Mouse (Mus musculus) testis, adult 2 months (tissue): Measurements from ENCODE around the gene Phactr2. TPM values are rescaled to one million over a fixed set of nuclear protein-coding genes. Genes with fewer than 3 reads are reported as not detected.

Source experiments
- H3K27ac ChIP-seq: fragments of 200-500 bp; 2 replicates; pipeline ENCODE4 v1.5.1; 2012; ENCODE audit warnings: low read depth, low read length; ENCODE audit not compliant: control insufficient read depth, insufficient read depth
- H3K27me3 ChIP-seq: fragments of 200-500 bp; 2 replicates; pipeline ENCODE4 v1.6.1; 2012; ENCODE audit warnings: mild to moderate bottlenecking, low read length, moderate library complexity; ENCODE audit not compliant: control insufficient read depth, insufficient read depth
- H3K36me3 ChIP-seq: fragments of 200-500 bp; 2 replicates; pipeline ENCODE4 v1.6.1; 2012; ENCODE audit warnings: mild to moderate bottlenecking, low read length; ENCODE audit not compliant: control insufficient read depth, insufficient read depth
- H3K4me1 ChIP-seq: fragments of 200-500 bp; 2 replicates; pipeline ENCODE4 v1.6.1; 2012; ENCODE audit warnings: low read length; ENCODE audit not compliant: control insufficient read depth, insufficient read depth
- H3K4me3 ChIP-seq: fragments of 200-500 bp; 2 replicates; pipeline ENCODE4 v1.5.1; 2012; ENCODE audit warnings: low read depth, mild to moderate bottlenecking, low read length, moderate library complexity, mixed read lengths; ENCODE audit not compliant: control insufficient read depth
- CTCF ChIP-seq: fragments of 200-500 bp; IDR thresholded peaks from 2 replicates; pipeline ENCODE4 v1.5.1; 2012; ENCODE audit warnings: low read depth, mild to moderate bottlenecking, inconsistent platforms, low read length, moderate library complexity; ENCODE audit not compliant: control insufficient read depth, insufficient read depth, insufficient replicate concordance
- POLR2A ChIP-seq: fragments of 200-500 bp; IDR thresholded peaks from 2 replicates; pipeline ENCODE4 v1.6.1; 2012; ENCODE audit warnings: low read depth, mild to moderate bottlenecking, inconsistent platforms, low read length, moderate library complexity; ENCODE audit not compliant: control insufficient read depth
- polyA plus RNA-seq: library from polyadenylated mRNA; depleted of rRNA; stranded (reverse); fragments of >200 nt; gene quantifications from 2 replicates; pipeline ENCODE4 v1.2.3, GENCODE M21; 2012

Gene Phactr2
- polyA plus RNA-seq, 1 experiment, result 3.5 TPM

- Histone ChIP-seq H3K27me3 (no peaks in the 10 kb centered on the region), H3K4me1 (peaks cover 2% of the 10 kb centered on the region; the same call in 1 of the 2 replicates), H3K4me3 (no peak overlapping the region), H3K36me3 (no peaks in the 10 kb centered on the region), H3K27ac (no peak overlapping the region)
- TF ChIP-seq POLR2A, result no peak
These were observed 173.6 kb downstream of the Phactr2 start for GRCm38 (mm10) chr10:13300601-13301000.

GRCm38 (mm10) chr10:13300196-13300595 lies 174.0 kb downstream of the Phactr2 start:
- Histone ChIP-seq H3K27ac (no peak overlapping the region), H3K27me3 (no peaks in the 10 kb centered on the region), H3K4me3 (no peak overlapping the region), H3K4me1 (peaks cover 2% of the 10 kb centered on the region; the same call in 1 of the 2 replicates), H3K36me3 (no peaks in the 10 kb centered on the region)
- TF ChIP-seq POLR2A (no peak), CTCF (no peak)

- Histone ChIP-seq H3K27me3 (no peaks in the 10 kb centered on the region), H3K36me3 (no peaks in the 10 kb centered on the region), H3K4me3 (no peak overlapping the region), H3K4me1 (peaks cover 2% of the 10 kb centered on the region; the same call in 1 of the 2 replicates), H3K27ac (no peak overlapping the region)
- TF ChIP-seq CTCF, result no peak
- TF ChIP-seq POLR2A, result no peak
These were observed 179.3 kb downstream of the Phactr2 start for GRCm38 (mm10) chr10:13294886-13295285.

GRCm38 (mm10) chr10:13292026-13292425 lies 182.2 kb downstream of the Phactr2 start:
- peaks cover 1% of the 10 kb centered on the region; the same call in 1 of the 2 replicates for H3K4me1 ChIP-seq
- H3K36me3 ChIP-seq, result no peaks in the 10 kb centered on the region
- H3K27me3 ChIP-seq, result no peaks in the 10 kb centered on the region
- H3K4me3 ChIP-seq, result no peak overlapping the region
- TF ChIP-seq POLR2A, result no peak
- H3K27ac ChIP-seq, result no peak overlapping the region

GRCm38 (mm10) chr10:13289252-13289961 lies 184.8 kb downstream of the Phactr2 start:
- no peaks in the 10 kb centered on the region for H3K36me3 ChIP-seq
- H3K27ac ChIP-seq, result no peak overlapping the region
- no peak overlapping the region for H3K4me3 ChIP-seq
- H3K4me1 ChIP-seq, result no peaks in the 10 kb centered on the region
- H3K27me3 ChIP-seq, result no peaks in the 10 kb centered on the region
- TF ChIP-seq POLR2A (no peak), CTCF (no peak)

- Histone ChIP-seq H3K4me1 (no peaks in the 10 kb centered on the region), H3K36me3 (no peaks in the 10 kb centered on the region), H3K27me3 (no peaks in the 10 kb centered on the region), H3K27ac (no peak overlapping the region), H3K4me3 (no peak overlapping the region)
- TF ChIP-seq CTCF (no peak), POLR2A (no peak)
These were observed 185.9 kb downstream of the Phactr2 start for GRCm38 (mm10) chr10:13288296-13288695.

GRCm38 (mm10) chr10:13283441-13283840 lies 190.8 kb downstream of the Phactr2 start:
- Histone ChIP-seq H3K27ac (no peak overlapping the region), H3K27me3 (no peaks in the 10 kb centered on the region), H3K36me3 (no peaks in the 10 kb centered on the region), H3K4me3 (no peak overlapping the region), H3K4me1 (no peaks in the 10 kb centered on the region)
- TF ChIP-seq CTCF, result no peak
- no peak for TF ChIP-seq POLR2A

- Histone ChIP-seq H3K4me3 (no peak overlapping the region), H3K36me3 (no peaks in the 10 kb centered on the region), H3K27me3 (no peaks in the 10 kb centered on the region), H3K27ac (no peak overlapping the region), H3K4me1 (no peaks in the 10 kb centered on the region)
- no peak for TF ChIP-seq CTCF
- TF ChIP-seq POLR2A, result no peak
These were observed 193.8 kb downstream of the Phactr2 start for GRCm38 (mm10) chr10:13280298-13280853.
